Mouse (Mus musculus) kidney, postnatal 0 days (tissue): ENCODE data around the gene Lypla2. TPM values are rescaled to one million over a fixed set of nuclear protein-coding genes. Genes with fewer than 3 reads are reported as not detected.

ENCODE experiments used
- ATAC-seq: fragments of 200-750 bp; cut with Nextera tagmentation; replicated peaks from 2 replicates; pipeline ENCODE4 v1.8.0; 2017; ENCODE audit warnings: low read depth, moderate number of reproducible peaks, moderate TSS enrichment, moderate library complexity; ENCODE audit not compliant: low FRiP score
- DNase-seq: peaks from one replicate; pipeline ENCODE4 v3.0.0-alpha.2; 2016; ENCODE audit warnings: low spot score
- H3K27ac ChIP-seq: fragments of 300-500 bp; sonication (generic); 2 replicates; pipeline ENCODE4 v1.5.1; 2014; ENCODE audit warnings: mild to moderate bottlenecking
- H3K27me3 ChIP-seq: fragments of 300-500 bp; sonication (generic); 2 replicates; pipeline ENCODE4 v1.6.1; 2014; ENCODE audit warnings: low read length, mixed read lengths; ENCODE audit not compliant: insufficient read depth
- H3K36me3 ChIP-seq: fragments of 300-500 bp; sonication (generic); 2 replicates; pipeline ENCODE4 v1.6.1; 2014; ENCODE audit warnings: low read length, mixed read lengths; ENCODE audit not compliant: insufficient read depth
- H3K4me1 ChIP-seq: fragments of 300-500 bp; sonication (generic); replicated peaks from 2 replicates; pipeline ENCODE4 v1.6.1; 2014; ENCODE audit warnings: antibody characterized with exemption, low read length, mixed read lengths; ENCODE audit not compliant: insufficient read depth
- H3K4me2 ChIP-seq: fragments of 300-500 bp; sonication (generic); 2 replicates; pipeline ENCODE4 v1.6.1; 2014; ENCODE audit warnings: mild to moderate bottlenecking, low read length, moderate library complexity, mixed read lengths
- H3K4me3 ChIP-seq: fragments of 300-500 bp; sonication (generic); replicated peaks from 2 replicates; pipeline ENCODE4 v1.5.1; 2014; ENCODE audit warnings: low read depth, low read length
- H3K9ac ChIP-seq: fragments of 300-500 bp; sonication (generic); 2 replicates; pipeline ENCODE4 v1.6.1; 2014; ENCODE audit warnings: low read depth, low read length
- H3K9me3 ChIP-seq: fragments of 300-500 bp; sonication (generic); replicated peaks from 2 replicates; pipeline ENCODE4 v1.6.1; 2016; ENCODE audit warnings: low read length, inconsistent platforms, mixed read lengths
- CTCF ChIP-seq: IDR thresholded peaks from 2 replicates; pipeline ENCODE4 v1.5.1; 2016; ENCODE audit warnings: antibody characterized with exemption, low read depth, mild to moderate bottlenecking, moderate library complexity
- WGBS: fragments of 180-500 bp; shearing (Covaris S2); extraction: QIAGEN DNeasy Blood & Tissue Kit; methylation state at CpG from one replicate; pipeline ENCODE4 v1.1.7; 2014; 5-methylcytosine and 5-hydroxymethylcytosine counted together
- polyA plus RNA-seq: library from polyadenylated mRNA; unstranded; fragments of >200 nt; fragmentation: Nextera tagmentation; extraction: Ambion mirVana; gene quantifications from 2 replicates; pipeline ENCODE4 v1.2.1, GENCODE M21; 2015

Gene Lypla2
- polyA plus RNA-seq, 1 experiment from 2014 or later, result 117 TPM

GRCm38 (mm10) chr4:135976146-135976545 is 3.7 kb upstream of the Lypla2 start:
- Histone ChIP-seq H3K27ac (no peak overlapping the region), H3K36me3 (peaks cover 20% of the 10 kb centered on the region), H3K4me2 (no peak overlapping the region), H3K9ac (no peak overlapping the region), H3K9me3 (no peaks in the 10 kb centered on the region), H3K27me3 (no peaks in the 10 kb centered on the region), H3K4me3 (no peak overlapping the region), H3K4me1 (peaks cover 11% of the 10 kb centered on the region)
- TF ChIP-seq CTCF, result no peak
- ATAC-seq (no peak), DNase-seq (no peak)
- WGBS, result 90% methylated on average over 12 of the region's 12 CpGs

DNA sequence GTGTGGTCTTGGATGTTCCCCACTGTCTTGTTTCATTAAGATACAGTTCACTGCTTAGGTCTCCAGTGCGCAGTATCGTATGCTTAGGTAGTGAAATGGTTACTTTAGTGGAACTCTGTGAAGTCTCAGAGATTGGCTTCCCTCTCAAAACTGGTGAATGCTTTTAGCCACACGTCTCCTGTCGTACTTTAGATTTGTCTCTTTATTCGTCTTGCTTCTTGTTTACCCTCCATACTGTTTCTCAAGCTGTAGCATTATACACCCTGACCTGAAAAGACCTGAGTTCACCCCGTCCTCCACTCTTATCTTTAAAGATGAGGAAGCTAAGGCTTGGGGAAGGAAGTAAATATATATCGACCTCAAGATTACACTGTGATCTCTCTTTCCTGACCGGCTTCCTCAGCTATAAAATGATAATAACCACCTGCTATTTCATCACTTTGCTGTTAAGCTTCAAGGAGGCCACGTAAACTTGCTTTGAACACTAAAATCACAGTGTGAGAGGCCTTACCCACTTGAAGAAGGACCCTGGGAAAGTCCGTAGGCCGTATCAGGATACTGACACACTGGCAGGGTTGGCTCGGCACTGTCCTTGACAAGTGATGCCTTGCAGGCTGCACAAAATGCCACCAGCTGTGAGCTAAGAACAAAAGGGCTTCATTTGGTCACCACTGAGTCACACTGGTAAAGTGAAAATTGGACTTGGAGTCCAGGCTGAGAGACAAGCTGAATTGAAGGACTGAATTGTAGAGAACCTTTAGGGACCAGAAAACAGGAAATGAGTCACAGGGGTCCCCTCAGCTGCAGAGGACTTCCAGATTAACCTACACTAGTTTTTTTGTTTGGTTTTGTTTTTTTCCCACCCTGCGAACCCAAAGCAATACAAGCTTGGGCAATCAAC is 735 bp upstream of the Lypla2 start:
- no peak for ATAC-seq
- Histone ChIP-seq H3K9me3 (no peaks in the 10 kb centered on the region), H3K9ac (peak overlapping the region; percentile 85), H3K36me3 (peaks cover 40% of the 10 kb centered on the region), H3K4me3 (peak overlapping the region; percentile 91), H3K27ac (no peak overlapping the region), H3K27me3 (no peaks in the 10 kb centered on the region), H3K4me2 (peak overlapping the region; percentile 92), H3K4me1 (peaks cover 16% of the 10 kb centered on the region)
- no peak for DNase-seq
- TF ChIP-seq CTCF, result no peak
- 60% methylated on average over 13 of the region's 13 CpGs for WGBS

DNA sequence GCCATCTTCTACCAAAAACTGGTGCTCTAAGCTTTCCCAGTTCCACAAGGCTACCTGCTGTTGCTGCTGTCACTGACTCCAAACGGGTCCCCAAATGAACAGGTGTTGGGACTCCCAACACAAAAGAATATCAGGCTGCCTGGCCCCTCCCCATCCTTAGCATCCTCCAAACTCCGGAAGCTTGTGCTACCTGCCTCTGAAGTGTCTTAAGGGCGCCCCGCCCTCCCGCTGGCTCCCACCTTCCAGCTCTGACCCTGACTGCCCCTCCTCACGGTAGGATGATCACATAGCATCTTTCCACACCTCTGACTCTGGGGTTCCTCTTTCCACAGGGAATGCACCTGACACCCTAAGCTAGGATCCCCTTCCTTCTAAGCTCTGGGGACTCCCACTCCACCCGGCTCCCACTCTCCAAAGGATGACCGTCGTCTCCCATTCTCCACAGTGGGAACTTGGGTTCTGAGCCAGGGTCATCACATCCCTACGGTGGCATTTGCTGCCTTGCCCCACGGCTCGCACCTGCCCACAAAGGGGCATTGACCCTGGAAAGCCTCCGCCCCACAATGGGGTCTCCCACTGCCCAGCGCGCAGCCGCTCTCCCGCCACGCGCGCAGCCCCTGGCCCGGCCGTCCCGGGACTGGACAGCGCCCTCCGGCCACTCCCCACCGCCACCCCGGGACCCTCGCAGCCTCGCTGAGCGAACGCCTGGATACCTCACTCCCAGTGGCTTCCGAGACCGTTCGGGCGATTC is 446 bp downstream of the Lypla2 start:
- H3K4me1 ChIP-seq, result peaks cover 16% of the 10 kb centered on the region
- H3K9ac ChIP-seq, result peak overlapping the region; percentile 85
- ATAC-seq (peak; percentile 34; the same call in 1 of the 2 replicates), DNase-seq (no peak)
- H3K9me3 ChIP-seq, result no peaks in the 10 kb centered on the region
- H3K4me2 ChIP-seq, result peak overlapping the region; percentile 92
- no peaks in the 10 kb centered on the region for H3K27me3 ChIP-seq
- H3K27ac ChIP-seq, result peak overlapping the region; percentile 71
- H3K4me3 ChIP-seq, result peak overlapping the region; percentile 91
- TF ChIP-seq CTCF, result no peak
- WGBS, result 0% methylated on average over 35 of the region's 35 CpGs
- H3K36me3 ChIP-seq, result peaks cover 48% of the 10 kb centered on the region

DNA sequence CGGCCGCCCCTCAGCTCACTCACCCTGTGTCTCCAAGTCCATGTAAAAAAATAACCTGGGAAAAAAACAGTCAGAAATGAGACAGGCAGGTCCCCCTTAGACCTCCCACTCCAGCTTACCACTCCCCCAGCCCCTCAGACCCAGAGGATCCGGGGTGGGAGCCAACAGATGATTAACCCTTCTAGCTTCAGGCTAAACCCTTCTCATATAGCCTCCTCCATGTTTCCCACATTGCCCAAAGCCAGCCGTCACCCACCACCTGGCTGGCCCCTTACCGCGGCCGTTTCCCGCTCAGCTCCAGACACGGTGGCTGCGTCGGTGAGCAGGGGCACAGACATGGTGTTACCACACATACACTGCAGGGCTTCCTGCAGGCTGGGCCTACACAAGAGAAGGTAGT is 1.8 kb downstream of the Lypla2 start:
- ATAC-seq (no peak), DNase-seq (no peak)
- Histone ChIP-seq H3K4me2 (no peak overlapping the region; the same call in 1 of the 2 replicates), H3K27me3 (no peaks in the 10 kb centered on the region), H3K27ac (no peak overlapping the region), H3K9me3 (no peaks in the 10 kb centered on the region), H3K9ac (no peak overlapping the region), H3K4me3 (no peak overlapping the region), H3K4me1 (peaks cover 16% of the 10 kb centered on the region), H3K36me3 (peaks cover 43% of the 10 kb centered on the region)
- no peak for TF ChIP-seq CTCF
- WGBS, result 75% methylated on average over 11 of the region's 11 CpGs

DNA sequence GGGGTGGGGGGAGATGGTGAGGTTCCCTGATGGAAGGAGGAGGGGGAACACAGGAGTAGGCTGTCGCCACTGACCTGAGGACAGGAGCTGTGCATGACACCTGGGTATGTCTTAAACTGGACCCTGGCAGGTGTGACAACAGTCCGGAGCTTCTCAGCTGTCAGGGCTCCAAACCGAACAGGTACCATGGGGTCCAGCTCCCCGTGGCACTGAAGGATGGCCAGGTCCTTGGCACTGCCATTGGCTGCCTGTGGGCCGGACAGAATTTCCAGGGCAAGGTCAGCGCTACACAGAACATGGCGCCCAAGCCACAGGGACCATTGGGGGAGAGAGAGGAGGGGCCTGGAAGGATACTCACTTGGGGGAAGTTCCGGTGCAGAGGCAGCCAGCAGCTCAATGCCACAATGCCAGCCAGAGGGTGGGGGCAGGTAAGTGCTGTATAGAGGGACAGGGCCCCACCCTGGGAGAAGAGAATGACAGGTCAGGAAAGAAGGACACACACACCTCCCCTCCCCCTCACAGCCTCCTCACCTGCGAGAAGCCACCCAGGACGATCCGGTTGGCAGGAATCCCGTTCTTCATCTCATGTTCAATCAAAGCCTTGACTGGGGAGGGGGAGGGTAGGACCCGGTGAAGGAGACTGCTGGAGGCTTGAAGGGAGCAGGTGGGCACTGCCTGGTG is 3.2 kb downstream of the Lypla2 start:
- Histone ChIP-seq H3K4me2 (no peak overlapping the region), H3K27me3 (no peaks in the 10 kb centered on the region), H3K36me3 (peaks cover 37% of the 10 kb centered on the region), H3K27ac (no peak overlapping the region), H3K4me1 (peaks cover 23% of the 10 kb centered on the region), H3K9ac (no peak overlapping the region), H3K4me3 (no peak overlapping the region), H3K9me3 (no peaks in the 10 kb centered on the region)
- ATAC-seq (no peak), DNase-seq (no peak)
- TF ChIP-seq CTCF, result no peak
- WGBS, result 87% methylated on average over 13 of the region's 13 CpGs
